Mouse (Mus musculus) intestine, postnatal 0 days (tissue): ENCODE results near the gene Ints4. TPM values are rescaled to one million over a fixed set of nuclear protein-coding genes. Genes with fewer than 3 reads are reported as not detected.

Source experiments
- ATAC-seq: fragments of 200-750 bp; cut with Nextera tagmentation; 2 replicates; pipeline ENCODE4 v1.8.0; 2017; ENCODE audit warnings: mild to moderate bottlenecking, moderate TSS enrichment, moderate library complexity
- H3K27ac ChIP-seq: fragments of 300-500 bp; sonication (generic); 2 replicates; pipeline ENCODE4 v1.5.1; 2014; ENCODE audit warnings: mild to moderate bottlenecking, low read depth, low read length, moderate library complexity
- H3K27me3 ChIP-seq: fragments of 300-500 bp; sonication (generic); replicated peaks from 2 replicates; pipeline ENCODE4 v1.6.1; 2014; ENCODE audit warnings: low read length, mixed read lengths; ENCODE audit not compliant: control insufficient read depth, insufficient read depth
- H3K36me3 ChIP-seq: fragments of 300-500 bp; sonication (generic); 2 replicates; pipeline ENCODE4 v1.6.1; 2014; ENCODE audit warnings: mild to moderate bottlenecking, moderate library complexity; ENCODE audit not compliant: control insufficient read depth, insufficient read depth
- H3K4me1 ChIP-seq: fragments of 300-500 bp; sonication (generic); replicated peaks from 2 replicates; pipeline ENCODE4 v1.6.1; 2014; ENCODE audit warnings: antibody characterized with exemption, low read length, mixed read lengths; ENCODE audit not compliant: control insufficient read depth, insufficient read depth
- H3K4me2 ChIP-seq: fragments of 300-500 bp; sonication (generic); replicated peaks from 2 replicates; pipeline ENCODE4 v1.6.1; 2014; ENCODE audit warnings: low read depth, mild to moderate bottlenecking, moderate library complexity
- H3K4me3 ChIP-seq: fragments of 300-500 bp; sonication (generic); 2 replicates; pipeline ENCODE4 v1.5.1; 2014; ENCODE audit warnings: low read depth, low read length
- H3K9ac ChIP-seq: fragments of 300-500 bp; sonication (generic); 2 replicates; pipeline ENCODE4 v1.6.1; 2014; ENCODE audit warnings: mild to moderate bottlenecking, low read depth, low read length
- H3K9me3 ChIP-seq: fragments of 300-500 bp; sonication (generic); 2 replicates; pipeline ENCODE4 v1.6.1; 2016; ENCODE audit warnings: mixed run types; ENCODE audit not compliant: control insufficient read depth
- CTCF ChIP-seq: sonication (generic); IDR thresholded peaks from 2 replicates; pipeline ENCODE4 v1.5.1; 2016; ENCODE audit warnings: low read depth, mild to moderate bottlenecking, control low read depth, antibody characterized with exemption, moderate library complexity
- WGBS: fragments of 180-500 bp; shearing (Covaris S2); extraction: QIAGEN DNeasy Blood & Tissue Kit; methylation state at CpG from one replicate; pipeline ENCODE4 v1.1.7; 2014; 5-methylcytosine and 5-hydroxymethylcytosine counted together
- polyA plus RNA-seq: library from polyadenylated mRNA; unstranded; fragments of >200 nt; fragmentation: Nextera tagmentation; extraction: Ambion mirVana; gene quantifications from 2 replicates; pipeline ENCODE4 v1.2.1, GENCODE M21; 2015

The Ints4 gene
- polyA plus RNA-seq, 1 experiment from 2014 or later = 14.3 TPM

GRCm38 (mm10) chr7:97580843-97581214 lies 100.1 kb downstream of the Ints4 start:
- Histone ChIP-seq H3K36me3 (no peaks in the 10 kb centered on the region), H3K9me3 (no peaks in the 10 kb centered on the region), H3K4me1 (0 out of 2 replicates have a peak, but pooled peaks cover 5% of the 10 kb centered on the region), H3K4me3 (peak overlapping the region; percentile 73), H3K9ac (peak overlapping the region; percentile 79; the same call in 1 of the 2 replicates), H3K27ac (peak overlapping the region; percentile 95), H3K27me3 (no peaks in the 10 kb centered on the region), H3K4me2 (peak overlapping the region; percentile 82)
- peak; percentile 47 for TF ChIP-seq CTCF
- ATAC-seq = peak; percentile 26; the same call in 1 of the 2 replicates
- under 1% methylated on average over 11 of the region's 11 CpGs for WGBS

- no peak for TF ChIP-seq CTCF
- H3K4me3 ChIP-seq = no peak overlapping the region
- no peak overlapping the region for H3K27ac ChIP-seq
- no peaks in the 10 kb centered on the region for H3K36me3 ChIP-seq
- peaks cover 3% of the 10 kb centered on the region; the same call in 1 of the 2 replicates for H3K4me1 ChIP-seq
- WGBS = 76% methylated on average over 5 of the region's 5 CpGs
- H3K4me2 ChIP-seq = no peak overlapping the region
- no peak overlapping the region for H3K9ac ChIP-seq
- ATAC-seq = no peak
- H3K9me3 ChIP-seq = no peaks in the 10 kb centered on the region
- no peaks in the 10 kb centered on the region for H3K27me3 ChIP-seq
Observed at GRCm38 (mm10) chr7:97588506-97588905, 107.8 kb downstream of the Ints4 start.

- no peak overlapping the region for H3K27ac ChIP-seq
- H3K9ac ChIP-seq = no peak overlapping the region
- ATAC-seq = no peak
- H3K4me2 ChIP-seq = 0 out of 2 replicates have a peak overlapping the region, but pooled peaks have one; percentile 3
- no peaks in the 10 kb centered on the region for H3K27me3 ChIP-seq
- no peak for TF ChIP-seq CTCF
- H3K9me3 ChIP-seq = no peaks in the 10 kb centered on the region
- H3K36me3 ChIP-seq = no peaks in the 10 kb centered on the region
- peaks cover 3% of the 10 kb centered on the region; the same call in 1 of the 2 replicates for H3K4me1 ChIP-seq
- no peak overlapping the region for H3K4me3 ChIP-seq
- 13% methylated on average over 3 of the region's 3 CpGs for WGBS
Observed at GRCm38 (mm10) chr7:97590488-97590887, 109.7 kb downstream of the Ints4 start.

Other genes with a start within 250 kb of the Ints4 start
- 0.41 and 0.48 TPM in 2 replicates for gene Usp35, start 148.9 kb upstream of the Ints4 start, polyA plus RNA-seq
- 1.4 TPM in 2 replicates for gene Kctd21, start 148.6 kb upstream of the Ints4 start, polyA plus RNA-seq
- gene Alg8, start 109.3 kb upstream of the Ints4 start, polyA plus RNA-seq = 14.5 and 15.7 TPM in 2 replicates
- gene Ndufc2, start 81.0 kb upstream of the Ints4 start, polyA plus RNA-seq = 517 and 549 TPM in 2 replicates
- gene Thrsp, start 63.2 kb upstream of the Ints4 start, polyA plus RNA-seq = 1.6 and 2.4 TPM in 2 replicates
- 4.8 and 5.3 TPM in 2 replicates for gene Kctd14, start 29.6 kb upstream of the Ints4 start, polyA plus RNA-seq
- 86.8 and 97.5 TPM in 2 replicates for gene Aamdc, start 98.5 kb downstream of the Ints4 start, polyA plus RNA-seq
- gene Rsf1, start 98.9 kb downstream of the Ints4 start, polyA plus RNA-seq = 9.5 and 10.9 TPM in 2 replicates
- gene Clns1a, start 215.7 kb downstream of the Ints4 start, polyA plus RNA-seq = 60.9 and 65.2 TPM in 2 replicates